10 mouse cellular contexts compared by ENCODE assay signal in the genomic region with DNA sequence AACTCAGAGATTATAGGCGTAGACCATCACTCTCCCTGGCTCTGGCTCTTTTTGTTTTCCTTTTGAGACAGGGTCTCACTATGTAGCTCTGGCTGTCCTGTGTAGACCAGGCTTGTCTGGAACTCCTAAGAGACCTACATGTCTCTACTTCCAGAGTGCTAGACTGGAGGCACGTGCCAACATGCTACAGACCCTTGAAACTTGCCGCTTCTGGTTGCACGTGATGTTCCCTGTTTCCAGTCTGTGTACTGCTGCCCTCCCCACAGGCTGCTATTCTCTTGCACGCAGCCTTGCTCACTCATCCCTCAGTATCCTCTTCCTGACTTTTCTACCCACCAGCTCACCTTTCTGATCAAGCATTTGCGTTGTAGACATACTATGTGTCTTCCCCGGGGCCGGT. TPM values are rescaled to one million over a fixed set of nuclear protein-coding genes. Genes with fewer than 3 reads are reported as not detected.
A peak's percentile ranks its signal among the peaks of the same experiment; 100 is the strongest.
DNase-seq lines count a peak whose midpoint lies in the region; ATAC-seq and TF ChIP-seq lines count a peak whose summit lies in the region.
"Had no signal": no experiment of that assay in that cellular context is flagged by ENCODE, and none has a peak within 500 bp of the region (broad histone marks: within the 10 kb centered on the region; RNA-seq: fewer than 3 reads in every experiment).

No protein-coding gene starts in this region.

- H3K9me3 ChIP-seq in kidney, embryonic 16.5 days (ENCODE audit: low read length) = no peaks in the 10 kb centered on the region
- no peaks in the 10 kb centered on the region for H3K9me3 ChIP-seq in embryonic facial prominence, embryonic 14.5 days (ENCODE audit: control insufficient read depth, low read length)
- H3K9me3 ChIP-seq in neural tube, embryonic 15.5 days (replicated peaks) = no peaks in the 10 kb centered on the region
- H3K9me3 ChIP-seq: midbrain, embryonic 12.5 days had no signal

- H3K4me1 ChIP-seq in heart, adult 2 months (ENCODE audit: control insufficient read depth, insufficient read depth, low read length) = peaks cover 16% of the 10 kb centered on the region
- peaks cover 58% of the 10 kb centered on the region for H3K4me1 ChIP-seq in kidney, embryonic 16.5 days (ENCODE audit: insufficient read depth, low read length)
- H3K4me1 ChIP-seq in embryonic facial prominence, embryonic 14.5 days (ENCODE audit: control insufficient read depth, insufficient read depth, low read length) = peaks cover 23% of the 10 kb centered on the region
- H3K4me1 ChIP-seq in neural tube, embryonic 15.5 days = peaks cover 7% of the 10 kb centered on the region

- no peaks in the 10 kb centered on the region for H3K36me3 ChIP-seq in heart, adult 2 months (ENCODE audit: control insufficient read depth, insufficient read depth, low read length)
- no peaks in the 10 kb centered on the region for H3K36me3 ChIP-seq in kidney, embryonic 16.5 days (ENCODE audit: insufficient read depth, low read length)
- H3K36me3 ChIP-seq in embryonic facial prominence, embryonic 14.5 days (ENCODE audit: control insufficient read depth, insufficient read depth, low read length) = no peaks in the 10 kb centered on the region
- no peaks in the 10 kb centered on the region for H3K36me3 ChIP-seq in neural tube, embryonic 15.5 days
- H3K36me3 ChIP-seq: midbrain, embryonic 12.5 days had no signal

- peak overlapping the region; percentile 81 for H3K27ac ChIP-seq in heart, adult 2 months
- peak overlapping the region; percentile 84; the same call in 1 of the 2 replicates for H3K27ac ChIP-seq in kidney, embryonic 16.5 days (ENCODE audit: low read length)
- H3K27ac ChIP-seq in embryonic facial prominence, embryonic 14.5 days (replicated peaks; ENCODE audit: low read depth, low read length) = no peak overlapping the region
- no peak overlapping the region for H3K27ac ChIP-seq in neural tube, embryonic 15.5 days (replicated peaks)
- H3K27ac ChIP-seq: midbrain, embryonic 12.5 days had no signal

- no peak overlapping the region for H3K4me3 ChIP-seq in heart, adult 2 months
- H3K4me3 ChIP-seq in kidney, embryonic 16.5 days (ENCODE audit: low read length) = no peak overlapping the region
- H3K4me3 ChIP-seq in embryonic facial prominence, embryonic 14.5 days (ENCODE audit: low read depth, low read length) = no peak overlapping the region
- H3K4me3 ChIP-seq in neural tube, embryonic 15.5 days (replicated peaks) = no peak overlapping the region

- H3K27me3 ChIP-seq in heart, adult 2 months (ENCODE audit: control insufficient read depth, insufficient read depth, low read length) = no peaks in the 10 kb centered on the region
- H3K27me3 ChIP-seq in kidney, embryonic 16.5 days (ENCODE audit: insufficient read depth, low read length) = no peaks in the 10 kb centered on the region
- no peaks in the 10 kb centered on the region for H3K27me3 ChIP-seq in embryonic facial prominence, embryonic 14.5 days (replicated peaks; ENCODE audit: control insufficient read depth, insufficient read depth, low read length)
- peaks cover 5% of the 10 kb centered on the region; the same call in 1 of the 2 replicates for H3K27me3 ChIP-seq in neural tube, embryonic 15.5 days (replicated peaks)

- no peak for TF ChIP-seq CTCF in heart, adult 2 months (IDR thresholded peaks at IDR 0.05)

- no peak for TF ChIP-seq EP300 in heart, adult 2 months (IDR thresholded peaks at IDR 0.05; ENCODE audit: insufficient read depth, low read depth, low read length)

- no peak for TF ChIP-seq POLR2A in heart, adult 2 months (IDR thresholded peaks at IDR 0.05; ENCODE audit: insufficient read depth, low read depth, low read length)

- ATAC-seq in kidney, embryonic 16.5 days (ENCODE audit: low FRiP score, low TSS enrichment) = no peak
- no peak for ATAC-seq in embryonic facial prominence, embryonic 14.5 days (ENCODE audit: low read depth)
- ATAC-seq in neural tube, embryonic 15.5 days (ENCODE audit: low FRiP score) = no peak

- H3K4me2 ChIP-seq in kidney, embryonic 16.5 days (replicated peaks; ENCODE audit: low read depth, low read length) = no peak overlapping the region
- H3K4me2 ChIP-seq in embryonic facial prominence, embryonic 14.5 days (ENCODE audit: low read depth, low read length) = peak overlapping the region; percentile 54
- peak overlapping the region; percentile 60; the same call in 1 of the 2 replicates for H3K4me2 ChIP-seq in neural tube, embryonic 15.5 days

- DNase-seq in heart, adult 2 months = no peak
- DNase-seq in heart, postnatal 10 days = no peak
- no peak for DNase-seq in kidney, postnatal 36 days
- DNase-seq in embryonic facial prominence, embryonic 14.5 days (ENCODE audit: low spot score) = peak; percentile 59
- no peak for DNase-seq in adrenal gland, postnatal 4 days (ENCODE audit: low spot score in 2 of 2)
- DNase-seq in ovary, postnatal 36 days (ENCODE audit: low spot score) = no peak
- DNase-seq: adrenal gland, adult 8-10 months had no signal

- no peaks in the 10 kb centered on the region for H3K79me2 ChIP-seq in heart, adult 2 months (replicated peaks; ENCODE audit: control insufficient read depth, insufficient read depth, low read length)

- intact Hi-C loops in heart, adult 2 months (cut with DNase I) = no loop called here
- intact Hi-C loops in heart, postnatal 10 days (cut with DNase I) = no loop called here

- H3K9ac ChIP-seq in heart, adult 2 months (ENCODE audit: low read depth, low read length) = no peak overlapping the region
- H3K9ac ChIP-seq in kidney, embryonic 16.5 days (replicated peaks; ENCODE audit: low read length) = peak overlapping the region; percentile 0; the same call in 1 of the 2 replicates
- 0 out of 2 replicates have a peak overlapping the region, but pooled peaks have one; percentile 58 for H3K9ac ChIP-seq in embryonic facial prominence, embryonic 14.5 days (ENCODE audit: low read depth, low read length)
- no peak overlapping the region for H3K9ac ChIP-seq in neural tube, embryonic 15.5 days (replicated peaks)

- 90% methylated on average over 8 of the region's 8 CpGs for WGBS in heart, adult 2 months
- WGBS in kidney, embryonic 16.5 days = 71% methylated on average over 8 of the region's 8 CpGs
- 74% methylated on average over 8 of the region's 8 CpGs for WGBS in embryonic facial prominence, embryonic 14.5 days
- WGBS in neural tube, embryonic 15.5 days = 80% methylated on average over 8 of the region's 8 CpGs

RNA-seq across cellular contexts. Expression of gene Txn2, which starts 22.7 kb away (rescaled TPM):
- 100 to 1,000 TPM; 260 to 299 TPM for total RNA-seq in heart, adult 2 months (2021)
- 403 and 411 TPM in 2 replicates for polyA plus RNA-seq in heart, adult 2 months (2012; rRNA removed)
- total RNA-seq in heart, postnatal 10 days (2021) = 100 to 1,000 TPM; 200 to 221 TPM
- 275 and 307 TPM in 2 replicates for polyA plus RNA-seq in kidney, embryonic 16.5 days (2015; fragmentation: Nextera tagmentation; extraction: Ambion mirVana)
- polyA plus RNA-seq in embryonic facial prominence, embryonic 14.5 days (2014; fragmentation: Nextera tagmentation; extraction: Ambion mirVana) = 234 and 271 TPM in 2 replicates
- polyA plus RNA-seq in neural tube, embryonic 15.5 days (2015; fragmentation: Nextera tagmentation; extraction: Ambion mirVana) = 193 and 217 TPM in 2 replicates
- 100 to 1,000 TPM; 271 to 275 TPM for total RNA-seq in adrenal gland, postnatal 4 days (2021)

RNA-seq across cellular contexts. Expression of gene Foxred2, which starts 50.4 kb away (rescaled TPM):
- total RNA-seq in heart, adult 2 months (2021) = under 1 TPM; 0.39 to 0.84 TPM
- 0.96 and 1.1 TPM in 2 replicates for polyA plus RNA-seq in heart, adult 2 months (2012; rRNA removed)
- total RNA-seq in heart, postnatal 10 days (2021) = under 1 TPM; 0.20 to 0.38 TPM
- 4.9 and 5.2 TPM in 2 replicates for polyA plus RNA-seq in kidney, embryonic 16.5 days (2015; fragmentation: Nextera tagmentation; extraction: Ambion mirVana)
- polyA plus RNA-seq in embryonic facial prominence, embryonic 14.5 days (2014; fragmentation: Nextera tagmentation; extraction: Ambion mirVana) = 4.5 and 5.3 TPM in 2 replicates
- polyA plus RNA-seq in neural tube, embryonic 15.5 days (2015; fragmentation: Nextera tagmentation; extraction: Ambion mirVana) = 8.4 and 9.3 TPM in 2 replicates
- 1 to 10 TPM; 4.9 to 5.2 TPM for total RNA-seq in adrenal gland, postnatal 4 days (2021)

Comparison
In these comparisons a context has a peak if more than half of its experiments do, and no peak if none do; other contexts are left out.
1. H3K27ac ChIP-seq: peak in heart, adult 2 months (single experiment) and kidney, embryonic 16.5 days (single experiment); none in embryonic facial prominence, embryonic 14.5 days (single experiment) and neural tube, embryonic 15.5 days (single experiment).
2. H3K9ac ChIP-seq: peak in kidney, embryonic 16.5 days (single experiment) and embryonic facial prominence, embryonic 14.5 days (single experiment); none in heart, adult 2 months (single experiment) and neural tube, embryonic 15.5 days (single experiment).